Mouse (Mus musculus): ENCODE data around the gene Lancl3.

DNA sequence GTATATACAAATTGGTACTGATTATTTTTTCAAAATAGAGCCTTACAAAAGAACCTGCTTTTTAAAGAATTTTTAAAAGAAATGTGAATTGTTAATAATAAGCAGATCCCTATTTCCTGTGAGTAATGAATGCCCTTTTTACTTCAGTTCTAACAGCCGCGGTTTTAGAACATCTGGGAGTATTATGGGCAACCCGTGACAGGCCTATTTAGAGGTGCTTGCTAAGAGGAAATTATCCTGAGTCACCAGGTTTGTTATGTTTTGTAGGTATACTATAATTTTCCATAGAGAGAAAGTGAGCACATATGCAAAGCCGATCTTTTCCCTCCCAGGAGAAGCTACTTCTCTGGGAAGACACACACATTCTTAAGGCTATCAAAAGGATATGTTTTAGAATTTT, 22.0 kb downstream of the Lancl3 start:
- TF ChIP-seq POLR2A (IDR thresholded peaks at IDR 0.05; ENCODE audit: borderline replicate concordance, insufficient read depth, low read length) (no peak), CTCF (IDR thresholded peaks at IDR 0.05; ENCODE audit: borderline replicate concordance, insufficient read depth, low read depth, low read length) (no peak)

Data from cerebellum, adult 2 months (tissue).